Mouse (Mus musculus): ENCODE measurements around the gene Add3.

Gene Add3

DNA sequence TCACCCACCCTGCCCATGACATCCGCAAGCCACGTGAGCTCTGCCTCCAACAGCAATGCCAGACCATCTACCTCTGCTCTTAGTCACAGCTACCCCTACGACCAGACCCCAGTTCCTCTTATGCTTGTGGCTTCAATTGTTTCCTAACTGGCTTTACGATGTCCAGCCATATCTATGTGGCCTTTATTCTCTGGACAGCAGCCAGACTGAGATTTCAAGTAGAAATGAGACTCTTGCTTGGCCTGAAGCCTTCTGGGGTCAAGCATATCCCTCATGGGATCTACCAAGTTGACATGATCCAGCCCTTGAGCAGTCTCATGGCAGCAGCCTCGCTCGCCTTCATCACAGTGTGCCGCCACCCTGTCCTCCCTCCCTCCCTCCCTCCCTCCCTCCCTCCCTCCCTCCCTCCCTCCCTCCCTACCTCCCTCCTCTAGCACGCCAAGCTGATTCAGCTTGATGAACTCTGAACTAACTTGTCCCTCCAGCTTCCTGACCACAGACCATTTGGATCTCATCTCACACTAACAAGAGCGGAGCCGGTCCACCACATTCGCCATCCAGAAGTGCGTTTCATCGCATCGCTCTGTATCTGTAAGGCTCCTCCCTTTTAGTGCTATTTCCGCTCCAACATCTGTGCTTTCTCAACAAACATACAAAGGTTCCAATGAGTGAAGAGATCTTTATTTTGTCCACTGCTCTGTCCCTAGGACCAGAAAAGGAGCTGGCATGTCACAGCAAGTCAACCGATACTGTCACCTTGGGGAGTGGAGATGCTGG is 9.7 kb upstream of the Add3 start:
- DNase-seq (ENCODE audit: low spot score) = no peak

GRCm38 (mm10) chr19:53132471-53132870 is 7.8 kb upstream of the Add3 start:
- no peak for DNase-seq (ENCODE audit: low spot score)

- DNase-seq (ENCODE audit: low spot score) = no peak
These were observed 3.7 kb upstream of the Add3 start for GRCm38 (mm10) chr19:53136336-53137090.

- DNase-seq (ENCODE audit: low spot score) = no peak
These were observed 3.0 kb upstream of the Add3 start for GRCm38 (mm10) chr19:53137116-53137670.

- no peak for DNase-seq (ENCODE audit: low spot score)
These were observed 584 bp downstream of the Add3 start for GRCm38 (mm10) chr19:53140804-53141250.

- peak; percentile 27 for DNase-seq (ENCODE audit: low spot score)
These were observed 1.2 kb downstream of the Add3 start for GRCm38 (mm10) chr19:53141251-53142072.

DNA sequence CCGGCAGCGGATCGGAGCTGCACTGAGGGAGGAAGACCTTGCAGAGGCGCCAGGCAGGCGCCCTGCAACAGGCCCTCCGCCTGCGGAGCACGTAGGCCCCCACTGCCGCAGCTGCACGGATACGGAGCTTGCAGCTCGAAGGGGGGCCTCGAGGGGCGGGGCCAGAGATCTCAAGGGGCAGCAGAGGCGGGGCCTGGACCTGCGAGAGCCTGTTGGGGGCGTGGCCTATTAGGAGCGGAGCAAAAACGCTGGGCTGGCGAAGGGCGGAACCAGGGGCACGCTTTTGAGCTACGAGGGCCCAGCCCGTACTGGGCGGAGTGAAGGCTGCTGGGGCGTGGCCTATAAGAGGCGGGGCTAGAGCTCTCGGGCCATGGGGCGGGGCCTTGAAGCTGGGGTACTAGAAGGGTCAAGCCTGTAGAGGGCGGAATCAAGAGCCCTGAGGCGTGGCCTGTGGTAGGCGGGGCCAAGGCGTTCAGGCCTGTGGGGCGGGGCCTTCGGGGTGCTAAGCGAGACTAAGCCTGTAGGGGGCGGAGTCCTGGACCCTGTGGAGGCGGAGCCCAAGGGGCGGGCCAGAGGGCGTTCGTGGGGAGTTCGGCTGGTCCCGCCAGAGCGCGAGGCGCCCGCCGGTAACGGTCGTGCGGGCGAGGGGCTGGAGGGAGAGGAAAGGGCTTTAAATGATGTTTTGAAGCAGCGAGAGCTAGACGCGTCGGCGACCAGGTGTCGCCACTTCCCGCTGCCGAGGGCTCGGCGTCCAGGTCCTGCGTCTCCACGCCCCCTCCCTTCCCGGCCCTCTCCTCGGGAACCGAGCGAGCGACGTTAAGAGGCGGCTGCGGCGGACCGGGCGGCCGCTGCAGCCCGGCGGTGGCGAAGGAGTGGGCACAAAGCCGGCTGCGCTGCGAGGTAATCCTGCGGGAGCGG is 2.2 kb downstream of the Add3 start:
- DNase-seq (ENCODE audit: low spot score) = peak; percentile 99

DNA sequence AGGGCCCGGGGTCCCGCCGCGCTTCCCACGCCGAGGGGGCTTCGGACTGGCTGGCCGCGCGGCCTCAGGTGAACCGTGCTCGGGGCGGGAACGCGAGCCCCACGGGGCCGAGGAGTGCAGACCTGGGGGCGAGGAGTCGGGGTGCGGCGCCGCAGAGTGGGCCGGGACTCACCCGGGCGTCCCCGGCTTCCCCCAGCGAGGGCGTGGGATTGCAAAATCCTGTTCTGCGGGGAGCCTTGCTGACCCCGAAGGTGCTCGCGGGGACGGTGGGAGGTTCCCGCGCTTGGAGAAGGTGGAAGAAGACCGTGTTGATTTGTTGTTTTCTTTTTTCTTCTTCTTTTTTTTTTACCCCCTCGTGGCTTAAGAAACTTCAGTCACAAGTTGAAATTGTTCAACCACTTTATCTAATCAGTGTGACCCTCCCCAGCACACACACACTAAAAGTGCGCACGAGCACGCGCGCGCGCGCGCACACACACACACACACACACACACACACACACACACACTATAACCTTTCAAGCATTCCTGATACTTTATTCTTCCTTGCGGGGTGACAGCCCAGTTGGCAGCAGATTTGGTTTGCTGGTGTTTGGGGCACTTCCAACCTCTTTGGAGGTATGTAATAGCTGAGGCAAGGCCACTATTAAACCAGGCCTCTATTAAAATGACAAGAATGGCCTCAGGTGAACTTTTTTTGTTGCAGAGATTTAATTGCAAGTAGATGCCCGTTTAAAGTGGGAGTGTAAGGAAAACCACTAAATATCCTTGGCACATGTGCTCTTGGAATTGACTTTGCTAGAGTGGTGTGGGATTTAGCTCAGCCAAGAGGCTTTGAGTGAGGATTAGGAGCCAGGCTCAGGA is 3.1 kb downstream of the Add3 start:
- no peak for DNase-seq (ENCODE audit: low spot score)

GRCm38 (mm10) chr19:53145075-53145474 is 4.8 kb downstream of the Add3 start:
- no peak for DNase-seq (ENCODE audit: low spot score)

DNA sequence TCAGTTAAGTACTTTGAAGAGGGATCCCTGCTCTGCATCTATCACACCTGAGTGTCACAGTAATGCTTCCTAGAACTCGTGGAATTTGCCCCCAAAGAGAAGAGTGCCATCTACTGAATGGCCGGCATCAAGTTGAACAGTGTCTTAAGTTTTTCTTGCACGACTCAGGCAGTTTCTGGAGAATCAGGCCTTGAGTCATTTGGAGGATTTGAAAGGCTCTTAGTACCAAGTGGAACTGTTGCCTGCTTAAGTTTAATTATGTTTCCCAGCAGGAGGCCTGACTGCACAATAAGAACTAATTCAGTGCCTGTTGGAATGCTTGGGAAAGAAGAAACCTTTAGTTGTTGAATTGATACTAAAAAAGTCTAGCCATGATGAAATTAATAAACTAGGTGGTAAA is 9.1 kb downstream of the Add3 start:
- DNase-seq (ENCODE audit: low spot score) = no peak

DNA sequence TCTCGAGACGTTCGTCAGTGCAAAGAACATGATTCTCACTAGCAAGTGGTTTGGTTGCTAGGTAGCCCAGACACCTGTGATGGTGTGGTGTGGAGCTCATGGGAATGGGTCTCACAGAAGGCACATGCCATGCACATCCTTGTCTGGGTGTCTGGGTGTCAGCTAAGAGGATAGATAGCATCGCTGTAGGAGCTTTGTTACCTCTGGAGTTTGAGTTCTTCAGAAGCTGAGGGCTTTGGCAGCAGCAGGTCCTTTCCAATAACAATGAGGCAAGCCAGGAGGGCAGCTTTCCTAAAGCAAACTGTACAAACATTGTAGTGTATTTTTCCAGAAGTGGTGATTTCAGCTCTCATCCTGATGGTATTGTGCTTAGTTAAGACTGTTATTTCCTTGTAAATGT is 12.2 kb downstream of the Add3 start:
- no peak for DNase-seq (ENCODE audit: low spot score)

DNA sequence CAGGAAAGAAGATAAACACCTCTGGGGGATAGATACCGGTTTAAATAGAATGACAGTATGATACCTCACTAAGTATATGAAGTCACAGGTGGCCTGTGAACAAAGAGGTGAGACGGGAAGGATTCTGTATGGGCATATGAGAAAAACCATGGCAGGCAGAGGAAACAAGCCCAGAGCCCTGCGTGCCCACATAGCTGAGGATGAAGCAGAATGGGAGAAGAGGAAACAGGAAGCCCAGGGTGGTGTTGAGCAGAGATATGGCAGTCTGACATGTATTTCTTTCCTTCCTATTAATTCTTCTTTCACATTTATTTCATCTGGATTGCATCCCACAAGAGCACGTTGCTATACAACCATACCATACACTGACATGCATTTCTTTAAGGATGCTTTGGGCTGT is 12.9 kb downstream of the Add3 start:
- DNase-seq (ENCODE audit: low spot score) = no peak

GRCm38 (mm10) chr19:53154156-53154555 is 13.9 kb downstream of the Add3 start:
- DNase-seq (ENCODE audit: low spot score) = no peak

- DNase-seq (ENCODE audit: low spot score) = no peak
These were observed 16.1 kb downstream of the Add3 start for GRCm38 (mm10) chr19:53156361-53156760.

GRCm38 (mm10) chr19:53157176-53157575 is 16.9 kb downstream of the Add3 start:
- no peak for DNase-seq (ENCODE audit: low spot score)

DNA sequence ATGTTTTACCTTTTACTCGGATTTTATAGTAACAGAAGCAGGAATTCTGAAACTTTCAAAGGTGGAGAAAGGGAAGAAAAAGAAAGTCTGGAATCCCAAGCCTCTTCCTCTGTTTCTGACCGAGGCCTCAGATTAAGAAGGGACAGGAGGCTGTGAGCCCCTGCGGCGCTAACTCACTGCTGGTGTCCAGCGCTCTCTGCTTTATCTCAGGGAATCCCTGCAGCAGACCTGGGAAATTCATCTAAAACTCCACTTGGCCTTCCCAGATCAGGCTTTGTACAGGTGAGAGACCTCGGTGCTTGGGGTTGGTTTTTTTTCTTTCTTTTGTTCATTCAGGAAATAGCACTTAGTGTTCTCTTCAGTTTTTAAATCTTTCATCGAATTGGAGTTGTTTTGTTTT is 19.1 kb downstream of the Add3 start:
- DNase-seq (ENCODE audit: low spot score) = no peak

GRCm38 (mm10) chr19:53162927-53163326 is 22.7 kb downstream of the Add3 start:
- no peak for DNase-seq (ENCODE audit: low spot score)

DNA sequence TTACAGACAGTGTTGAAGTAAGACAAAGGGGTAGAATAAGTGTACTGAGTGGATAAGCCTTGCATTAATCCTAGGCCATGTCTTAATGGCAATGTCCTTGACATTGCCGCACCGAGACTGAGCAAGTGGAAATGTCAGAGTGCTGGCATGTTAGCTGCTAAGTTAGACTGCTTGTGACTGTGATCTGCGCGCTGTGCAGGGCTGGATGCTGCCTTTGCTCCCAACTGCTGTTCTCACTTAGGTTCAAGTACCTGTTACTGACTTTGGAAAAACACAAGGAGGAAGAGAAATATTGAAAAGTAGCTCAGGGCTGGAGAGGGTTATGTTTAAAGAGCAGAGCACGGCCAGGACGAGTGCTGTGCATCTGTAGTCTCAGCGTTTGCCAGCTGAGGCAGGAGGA is 24.4 kb downstream of the Add3 start:
- no peak for DNase-seq (ENCODE audit: low spot score)

- DNase-seq (ENCODE audit: low spot score) = no peak
These were observed 25.3 kb downstream of the Add3 start for GRCm38 (mm10) chr19:53165305-53166240.

Data from ovary, postnatal 10 days (tissue).